Mouse (Mus musculus) liver, adult 2 months (tissue): ENCODE data around the gene Ncam1.

ENCODE experiments used
- CTCF ChIP-seq: fragments of 200-500 bp; IDR thresholded peaks from 2 replicates; pipeline ENCODE4 v1.5.1; 2011; ENCODE audit warnings: low read depth, low read length, control low read depth
- POLR2A ChIP-seq: fragments of 200-500 bp; IDR thresholded peaks from 2 replicates; pipeline ENCODE4 v1.6.1; 2011; ENCODE audit warnings: low read length, control low read depth; ENCODE audit not compliant: insufficient read depth; ENCODE audit errors: extremely low read depth

GRCm38 (mm10) chr9:49796618-49797507 lies 1.9 kb downstream of the Ncam1 start:
- TF ChIP-seq CTCF (no peak), POLR2A (no peak)
